Mouse (Mus musculus): ENCODE data around the gene Dysf. TPM values are rescaled to one million over a fixed set of nuclear protein-coding genes. Genes with fewer than 3 reads are reported as not detected.
A peak's percentile ranks its signal among the peaks of the same experiment; 100 is the strongest.

The Dysf gene
- polyA plus RNA-seq, 1 experiment from 2014 or later = 2.1 TPM

- Histone ChIP-seq H3K4me1 (ENCODE audit: control insufficient read depth, insufficient read depth, low read depth, low read length) (no peaks in the 10 kb centered on the region), H3K9me3 (ENCODE audit: control insufficient read depth, low read length) (no peaks in the 10 kb centered on the region), H3K4me3 (ENCODE audit: low read length) (no peak overlapping the region), H3K27ac (ENCODE audit: low read depth, low read length) (no peak overlapping the region), H3K36me3 (ENCODE audit: control insufficient read depth, insufficient read depth, low read length) (no peaks in the 10 kb centered on the region), H3K27me3 (replicated peaks; ENCODE audit: control insufficient read depth, insufficient read depth, low read length) (no peaks in the 10 kb centered on the region), H3K4me2 (ENCODE audit: low read length) (no peak overlapping the region), H3K9ac (ENCODE audit: low read depth, low read length) (no peak overlapping the region)
- ATAC-seq = no peak
- 63% methylated on average over 1 of the region's 1 CpGs for WGBS
Observed at GRCm38 (mm10) chr6:84217216-84217933, 209.0 kb downstream of the Dysf start.

- no peak overlapping the region for H3K27ac ChIP-seq (ENCODE audit: low read depth, low read length)
- no peaks in the 10 kb centered on the region for H3K27me3 ChIP-seq (replicated peaks; ENCODE audit: control insufficient read depth, insufficient read depth, low read length)
- H3K4me1 ChIP-seq (ENCODE audit: control insufficient read depth, insufficient read depth, low read depth, low read length) = no peaks in the 10 kb centered on the region
- WGBS = 73% methylated on average over 11 of the region's 11 CpGs
- no peaks in the 10 kb centered on the region for H3K9me3 ChIP-seq (ENCODE audit: control insufficient read depth, low read length)
- ATAC-seq = no peak
- H3K4me2 ChIP-seq (ENCODE audit: low read length) = no peak overlapping the region
- no peak overlapping the region for H3K9ac ChIP-seq (ENCODE audit: low read depth, low read length)
- no peaks in the 10 kb centered on the region for H3K36me3 ChIP-seq (ENCODE audit: control insufficient read depth, insufficient read depth, low read length)
- H3K4me3 ChIP-seq (ENCODE audit: low read length) = no peak overlapping the region
Observed at GRCm38 (mm10) chr6:84219119-84219518, 210.7 kb downstream of the Dysf start.

GRCm38 (mm10) chr6:84224861-84225260 is 216.5 kb downstream of the Dysf start:
- Histone ChIP-seq H3K4me2 (ENCODE audit: low read length) (no peak overlapping the region), H3K9me3 (ENCODE audit: control insufficient read depth, low read length) (no peaks in the 10 kb centered on the region), H3K27ac (ENCODE audit: low read depth, low read length) (no peak overlapping the region), H3K4me3 (ENCODE audit: low read length) (no peak overlapping the region), H3K36me3 (ENCODE audit: control insufficient read depth, insufficient read depth, low read length) (no peaks in the 10 kb centered on the region), H3K27me3 (replicated peaks; ENCODE audit: control insufficient read depth, insufficient read depth, low read length) (no peaks in the 10 kb centered on the region), H3K9ac (ENCODE audit: low read depth, low read length) (no peak overlapping the region), H3K4me1 (ENCODE audit: control insufficient read depth, insufficient read depth, low read depth, low read length) (no peaks in the 10 kb centered on the region)
- WGBS = 48% methylated on average over 4 of the region's 4 CpGs
- ATAC-seq = no peak

GRCm38 (mm10) chr6:84225587-84225986 is 217.2 kb downstream of the Dysf start:
- Histone ChIP-seq H3K4me1 (ENCODE audit: control insufficient read depth, insufficient read depth, low read depth, low read length) (no peaks in the 10 kb centered on the region), H3K4me3 (ENCODE audit: low read length) (no peak overlapping the region), H3K27ac (ENCODE audit: low read depth, low read length) (no peak overlapping the region), H3K4me2 (ENCODE audit: low read length) (no peak overlapping the region), H3K36me3 (ENCODE audit: control insufficient read depth, insufficient read depth, low read length) (no peaks in the 10 kb centered on the region), H3K9me3 (ENCODE audit: control insufficient read depth, low read length) (no peaks in the 10 kb centered on the region), H3K27me3 (replicated peaks; ENCODE audit: control insufficient read depth, insufficient read depth, low read length) (no peaks in the 10 kb centered on the region), H3K9ac (ENCODE audit: low read depth, low read length) (no peak overlapping the region)
- 70% methylated on average over 6 of the region's 6 CpGs for WGBS
- ATAC-seq = peak; percentile 30; the same call in 1 of the 2 replicates

- no peak overlapping the region for H3K4me2 ChIP-seq (ENCODE audit: low read length)
- ATAC-seq = no peak
- no peak overlapping the region for H3K9ac ChIP-seq (ENCODE audit: low read depth, low read length)
- H3K27me3 ChIP-seq (replicated peaks; ENCODE audit: control insufficient read depth, insufficient read depth, low read length) = no peaks in the 10 kb centered on the region
- H3K27ac ChIP-seq (ENCODE audit: low read depth, low read length) = no peak overlapping the region
- H3K4me1 ChIP-seq (ENCODE audit: control insufficient read depth, insufficient read depth, low read depth, low read length) = peaks cover 7% of the 10 kb centered on the region; the same call in 1 of the 2 replicates
- H3K9me3 ChIP-seq (ENCODE audit: control insufficient read depth, low read length) = no peaks in the 10 kb centered on the region
- H3K4me3 ChIP-seq (ENCODE audit: low read length) = no peak overlapping the region
- 85% methylated on average over 4 of the region's 4 CpGs for WGBS
- H3K36me3 ChIP-seq (ENCODE audit: control insufficient read depth, insufficient read depth, low read length) = no peaks in the 10 kb centered on the region
Observed at GRCm38 (mm10) chr6:84228196-84228595, 219.8 kb downstream of the Dysf start.

GRCm38 (mm10) chr6:84228786-84229185 is 220.4 kb downstream of the Dysf start:
- WGBS = 21% methylated on average over 5 of the region's 5 CpGs
- no peak overlapping the region for H3K9ac ChIP-seq (ENCODE audit: low read depth, low read length)
- no peaks in the 10 kb centered on the region for H3K27me3 ChIP-seq (replicated peaks; ENCODE audit: control insufficient read depth, insufficient read depth, low read length)
- H3K36me3 ChIP-seq (ENCODE audit: control insufficient read depth, insufficient read depth, low read length) = no peaks in the 10 kb centered on the region
- H3K27ac ChIP-seq (ENCODE audit: low read depth, low read length) = no peak overlapping the region
- H3K9me3 ChIP-seq (ENCODE audit: control insufficient read depth, low read length) = no peaks in the 10 kb centered on the region
- H3K4me1 ChIP-seq (ENCODE audit: control insufficient read depth, insufficient read depth, low read depth, low read length) = peaks cover 7% of the 10 kb centered on the region; the same call in 1 of the 2 replicates
- H3K4me3 ChIP-seq (ENCODE audit: low read length) = no peak overlapping the region
- no peak overlapping the region for H3K4me2 ChIP-seq (ENCODE audit: low read length)
- no peak for ATAC-seq

GRCm38 (mm10) chr6:84229739-84230138 is 221.3 kb downstream of the Dysf start:
- peaks cover 7% of the 10 kb centered on the region; the same call in 1 of the 2 replicates for H3K4me1 ChIP-seq (ENCODE audit: control insufficient read depth, insufficient read depth, low read depth, low read length)
- no peaks in the 10 kb centered on the region for H3K36me3 ChIP-seq (ENCODE audit: control insufficient read depth, insufficient read depth, low read length)
- no peak overlapping the region for H3K4me3 ChIP-seq (ENCODE audit: low read length)
- no peak for ATAC-seq
- H3K9ac ChIP-seq (ENCODE audit: low read depth, low read length) = no peak overlapping the region
- no peak overlapping the region for H3K27ac ChIP-seq (ENCODE audit: low read depth, low read length)
- 64% methylated on average over 7 of the region's 7 CpGs for WGBS
- H3K9me3 ChIP-seq (ENCODE audit: control insufficient read depth, low read length) = no peaks in the 10 kb centered on the region
- no peaks in the 10 kb centered on the region for H3K27me3 ChIP-seq (replicated peaks; ENCODE audit: control insufficient read depth, insufficient read depth, low read length)
- H3K4me2 ChIP-seq (ENCODE audit: low read length) = no peak overlapping the region

GRCm38 (mm10) chr6:84231108-84231507 is 222.7 kb downstream of the Dysf start:
- no peak overlapping the region for H3K4me3 ChIP-seq (ENCODE audit: low read length)
- no peaks in the 10 kb centered on the region for H3K9me3 ChIP-seq (ENCODE audit: control insufficient read depth, low read length)
- peaks cover 7% of the 10 kb centered on the region; the same call in 1 of the 2 replicates for H3K4me1 ChIP-seq (ENCODE audit: control insufficient read depth, insufficient read depth, low read depth, low read length)
- WGBS = 37% methylated on average over 7 of the region's 7 CpGs
- ATAC-seq = peak; percentile 44
- no peak overlapping the region for H3K9ac ChIP-seq (ENCODE audit: low read depth, low read length)
- no peak overlapping the region for H3K27ac ChIP-seq (ENCODE audit: low read depth, low read length)
- H3K27me3 ChIP-seq (replicated peaks; ENCODE audit: control insufficient read depth, insufficient read depth, low read length) = no peaks in the 10 kb centered on the region
- H3K36me3 ChIP-seq (ENCODE audit: control insufficient read depth, insufficient read depth, low read length) = no peaks in the 10 kb centered on the region
- H3K4me2 ChIP-seq (ENCODE audit: low read length) = no peak overlapping the region

- WGBS = 55% methylated on average over 8 of the region's 8 CpGs
- Histone ChIP-seq H3K4me2 (ENCODE audit: low read length) (no peak overlapping the region), H3K27ac (ENCODE audit: low read depth, low read length) (no peak overlapping the region), H3K9ac (ENCODE audit: low read depth, low read length) (no peak overlapping the region), H3K4me1 (ENCODE audit: control insufficient read depth, insufficient read depth, low read depth, low read length) (peaks cover 7% of the 10 kb centered on the region; the same call in 1 of the 2 replicates), H3K36me3 (ENCODE audit: control insufficient read depth, insufficient read depth, low read length) (no peaks in the 10 kb centered on the region), H3K27me3 (replicated peaks; ENCODE audit: control insufficient read depth, insufficient read depth, low read length) (no peaks in the 10 kb centered on the region), H3K9me3 (ENCODE audit: control insufficient read depth, low read length) (no peaks in the 10 kb centered on the region; the same call in 1 of the 2 replicates), H3K4me3 (ENCODE audit: low read length) (no peak overlapping the region)
- no peak; the same call in 1 of the 2 replicates for ATAC-seq
Observed at GRCm38 (mm10) chr6:84232063-84232760, 223.8 kb downstream of the Dysf start.
